Mouse (Mus musculus) thymus, adult 2 months (tissue): Measurements from ENCODE around the gene Coq10a. TPM values are rescaled to one million over a fixed set of nuclear protein-coding genes. Genes with fewer than 3 reads are reported as not detected.

ENCODE experiments used
- DNase-seq: peaks from one replicate; pipeline ENCODE4 v3.0.0; 2021
- H3K27ac ChIP-seq: fragments of 200-500 bp; 2 replicates; pipeline ENCODE4 v1.5.1; 2012; ENCODE audit warnings: low read length, control low read depth; ENCODE audit not compliant: control insufficient read depth, insufficient read depth
- H3K27me3 ChIP-seq: fragments of 200-500 bp; 2 replicates; pipeline ENCODE4 v1.6.1; 2012; ENCODE audit warnings: mild to moderate bottlenecking, low read length, moderate library complexity, mixed read lengths; ENCODE audit not compliant: control insufficient read depth, insufficient read depth
- H3K36me3 ChIP-seq: fragments of 200-500 bp; 2 replicates; pipeline ENCODE4 v1.6.1; 2012; ENCODE audit warnings: mild to moderate bottlenecking, low read length, moderate library complexity; ENCODE audit not compliant: control insufficient read depth, insufficient read depth
- H3K4me1 ChIP-seq: fragments of 200-500 bp; replicated peaks from 2 replicates; pipeline ENCODE4 v1.6.1; 2012; ENCODE audit warnings: low read length; ENCODE audit not compliant: control insufficient read depth, insufficient read depth
- H3K4me3 ChIP-seq: fragments of 200-500 bp; 2 replicates; pipeline ENCODE4 v1.5.1; 2012; ENCODE audit warnings: mild to moderate bottlenecking, low read length, control low read depth, moderate library complexity; ENCODE audit not compliant: control insufficient read depth, insufficient read depth
- CTCF ChIP-seq: fragments of 200-500 bp; IDR thresholded peaks from 2 replicates; pipeline ENCODE4 v1.5.1; 2012; ENCODE audit warnings: mild to moderate bottlenecking, control low read depth, low read length, moderate library complexity, borderline replicate concordance; ENCODE audit not compliant: control insufficient read depth, poor library complexity, insufficient read depth; ENCODE audit errors: extremely low read depth
- POLR2A ChIP-seq: fragments of 200-500 bp; IDR thresholded peaks from 2 replicates; pipeline ENCODE4 v1.6.1; 2012; ENCODE audit warnings: mild to moderate bottlenecking, low read length, control low read depth, moderate library complexity; ENCODE audit not compliant: control insufficient read depth, poor library complexity, insufficient read depth; ENCODE audit errors: extremely low read depth
- WGBS: fragments of 180-500 bp; shearing (Covaris S2); methylation state at CpG from one replicate; pipeline ENCODE4 v1.1.7; 2018; 5-methylcytosine and 5-hydroxymethylcytosine counted together
- polyA plus RNA-seq: library from polyadenylated mRNA; depleted of rRNA; stranded (reverse); fragments of >200 nt; gene quantifications from 2 replicates; pipeline ENCODE4 v1.2.3, GENCODE M21; 2012

Gene Coq10a
- polyA plus RNA-seq, 1 experiment: 71.7 TPM

DNA sequence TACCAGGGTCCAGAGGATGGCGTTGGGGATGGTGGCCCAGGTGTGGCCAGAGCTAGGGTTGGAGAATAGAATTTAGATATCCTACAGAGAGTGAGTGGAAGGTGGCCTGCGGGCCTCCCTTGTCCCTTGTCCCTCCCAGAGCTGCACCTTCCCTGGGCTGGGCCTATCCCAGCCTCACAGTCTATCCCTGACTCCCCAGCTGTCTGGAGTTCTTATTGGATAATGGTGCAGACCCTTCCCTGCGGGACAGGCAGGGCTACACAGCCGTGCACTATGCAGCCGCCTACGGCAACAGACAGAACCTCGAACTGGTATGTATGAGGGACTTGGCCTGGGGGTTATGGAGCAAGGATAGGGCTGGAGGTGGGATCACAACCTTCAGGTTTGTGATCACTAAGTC is 17.1 kb upstream of the Coq10a start:
- Histone ChIP-seq H3K4me3 (no peak overlapping the region), H3K36me3 (peaks cover 85% of the 10 kb centered on the region), H3K4me1 (no peaks in the 10 kb centered on the region), H3K27ac (no peak overlapping the region), H3K27me3 (no peaks in the 10 kb centered on the region)
- WGBS: 98% methylated on average over 7 of the region's 7 CpGs
- TF ChIP-seq POLR2A (no peak), CTCF (no peak)
- DNase-seq: no peak

DNA sequence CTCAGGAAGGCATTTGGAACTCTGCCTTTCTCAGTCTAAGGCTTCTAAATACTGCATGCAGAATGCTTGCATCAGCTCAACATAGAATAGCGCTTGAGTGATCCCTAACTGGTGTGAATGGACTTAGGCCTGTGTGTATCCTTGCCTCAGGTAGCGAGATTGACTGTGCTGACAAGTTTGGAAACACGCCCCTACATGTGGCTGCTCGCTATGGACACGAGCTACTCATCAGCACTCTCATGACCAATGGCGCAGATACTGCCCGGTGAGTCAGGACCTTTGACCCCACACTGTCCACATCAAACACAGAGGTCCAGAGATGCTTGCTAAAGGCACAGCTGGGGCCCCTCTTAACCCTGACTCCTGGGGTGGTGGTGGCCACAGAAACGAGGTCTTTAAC is 13.7 kb upstream of the Coq10a start:
- WGBS: 96% methylated on average over 8 of the region's 8 CpGs
- Histone ChIP-seq H3K27me3 (no peaks in the 10 kb centered on the region), H3K27ac (no peak overlapping the region), H3K4me1 (peaks cover 12% of the 10 kb centered on the region), H3K36me3 (peaks cover 53% of the 10 kb centered on the region), H3K4me3 (no peak overlapping the region)
- no peak for TF ChIP-seq POLR2A
- no peak for TF ChIP-seq CTCF
- DNase-seq: no peak

DNA sequence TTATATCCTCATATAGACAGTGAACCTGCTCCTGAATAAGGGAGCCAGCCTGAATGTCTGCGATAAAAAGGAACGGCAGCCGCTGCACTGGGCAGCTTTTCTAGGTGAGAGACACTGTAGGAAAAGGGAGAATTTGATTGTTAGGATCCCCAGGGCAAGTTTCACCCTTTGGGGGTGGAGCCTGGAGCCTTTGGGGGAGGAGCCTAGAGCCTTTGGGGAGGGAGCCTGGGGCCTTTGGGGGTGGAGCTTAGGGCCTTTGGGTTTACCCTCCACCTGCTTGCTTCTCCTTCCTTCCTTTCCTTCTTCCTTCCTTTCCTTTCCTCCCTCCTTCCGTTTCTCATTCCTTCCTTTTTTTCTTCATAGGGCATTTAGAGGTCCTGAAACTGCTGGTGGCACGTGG is 11.8 kb upstream of the Coq10a start:
- Histone ChIP-seq H3K4me3 (no peak overlapping the region), H3K27ac (no peak overlapping the region), H3K36me3 (peaks cover 40% of the 10 kb centered on the region), H3K4me1 (peaks cover 16% of the 10 kb centered on the region), H3K27me3 (no peaks in the 10 kb centered on the region)
- DNase-seq: peak; percentile 23
- no peak for TF ChIP-seq CTCF
- no peak for TF ChIP-seq POLR2A
- 87% methylated on average over 5 of the region's 5 CpGs for WGBS

DNA sequence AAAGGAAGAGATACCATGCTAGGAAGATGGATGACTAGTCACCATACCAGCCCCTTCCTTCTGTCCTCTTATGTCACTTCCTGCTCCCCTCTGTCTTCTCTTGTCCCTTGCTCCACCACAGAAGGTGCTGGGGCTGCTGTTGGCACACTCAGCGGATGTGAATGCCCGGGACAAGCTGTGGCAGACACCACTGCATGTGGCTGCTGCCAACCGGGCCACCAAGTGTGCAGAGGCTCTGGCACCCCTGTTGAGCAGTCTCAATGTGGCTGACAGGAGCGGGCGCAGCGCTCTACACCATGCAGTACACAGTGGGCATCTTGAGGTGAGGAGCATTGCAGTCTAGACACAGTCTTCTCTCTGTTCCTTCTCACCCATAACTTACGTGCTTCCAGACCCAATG is 10.5 kb upstream of the Coq10a start:
- DNase-seq: no peak
- Histone ChIP-seq H3K27ac (no peak overlapping the region), H3K4me3 (no peak overlapping the region), H3K36me3 (peaks cover 29% of the 10 kb centered on the region), H3K4me1 (peaks cover 16% of the 10 kb centered on the region), H3K27me3 (no peaks in the 10 kb centered on the region)
- 96% methylated on average over 7 of the region's 7 CpGs for WGBS
- TF ChIP-seq POLR2A (no peak), CTCF (no peak)

DNA sequence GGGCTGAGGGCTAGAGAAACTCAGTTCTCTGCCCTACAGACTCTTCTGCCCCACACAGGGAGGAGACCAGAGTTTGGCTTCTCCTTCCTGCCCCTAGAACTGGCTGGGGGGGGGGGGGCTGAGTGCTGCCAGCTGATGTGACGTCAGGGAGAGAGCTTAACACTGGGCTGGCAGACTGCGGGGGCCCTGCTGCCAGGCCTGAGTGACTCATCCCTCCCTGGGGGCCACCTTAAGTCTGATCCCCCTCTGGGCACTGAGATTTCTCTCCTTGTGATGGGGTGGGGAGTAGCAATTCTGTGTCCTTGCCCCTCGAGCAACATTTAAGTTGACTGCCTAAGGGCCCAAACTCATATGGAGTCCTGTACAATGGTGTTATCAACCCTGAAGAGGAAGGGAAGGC is 9.7 kb upstream of the Coq10a start:
- peaks cover 21% of the 10 kb centered on the region for H3K36me3 ChIP-seq
- H3K27ac ChIP-seq: no peak overlapping the region
- H3K4me1 ChIP-seq: peaks cover 16% of the 10 kb centered on the region
- WGBS: 99% methylated on average over 3 of the region's 3 CpGs
- no peaks in the 10 kb centered on the region for H3K27me3 ChIP-seq
- no peak for DNase-seq
- peak overlapping the region; percentile 54; the same call in 1 of the 2 replicates for H3K4me3 ChIP-seq
- TF ChIP-seq CTCF (no peak), POLR2A (no peak)

DNA sequence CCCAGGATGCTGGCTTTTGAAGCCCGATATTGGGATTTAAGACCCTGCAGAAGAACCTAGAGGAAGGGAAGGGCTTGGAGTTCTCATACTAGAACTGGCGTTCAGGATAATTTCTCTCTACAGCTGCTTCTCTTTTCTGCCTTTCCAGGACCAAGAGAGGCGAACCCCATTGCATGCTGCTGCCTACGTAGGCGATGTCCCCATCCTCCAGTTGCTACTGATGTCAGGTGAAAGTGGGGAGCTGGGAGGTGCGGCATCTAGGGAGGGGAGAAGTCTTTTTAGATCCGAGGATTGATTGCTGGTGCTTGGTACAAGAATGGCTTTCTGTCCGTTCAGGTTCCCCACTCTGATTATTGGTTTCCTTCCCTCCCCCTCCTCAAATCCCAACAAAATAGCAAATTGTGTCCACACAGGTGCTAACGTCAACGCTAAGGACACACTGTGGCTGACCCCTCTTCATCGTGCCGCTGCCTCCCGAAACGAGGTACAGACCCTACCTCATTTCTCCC is 9.2 kb upstream of the Coq10a start:
- no peak overlapping the region for H3K27ac ChIP-seq
- H3K27me3 ChIP-seq: no peaks in the 10 kb centered on the region
- no peak for TF ChIP-seq CTCF
- no peak for TF ChIP-seq POLR2A
- 77% methylated on average over 14 of the region's 14 CpGs for WGBS
- no peak for DNase-seq
- H3K4me1 ChIP-seq: peaks cover 16% of the 10 kb centered on the region
- peak overlapping the region; percentile 54 for H3K4me3 ChIP-seq
- peaks cover 17% of the 10 kb centered on the region for H3K36me3 ChIP-seq

DNA sequence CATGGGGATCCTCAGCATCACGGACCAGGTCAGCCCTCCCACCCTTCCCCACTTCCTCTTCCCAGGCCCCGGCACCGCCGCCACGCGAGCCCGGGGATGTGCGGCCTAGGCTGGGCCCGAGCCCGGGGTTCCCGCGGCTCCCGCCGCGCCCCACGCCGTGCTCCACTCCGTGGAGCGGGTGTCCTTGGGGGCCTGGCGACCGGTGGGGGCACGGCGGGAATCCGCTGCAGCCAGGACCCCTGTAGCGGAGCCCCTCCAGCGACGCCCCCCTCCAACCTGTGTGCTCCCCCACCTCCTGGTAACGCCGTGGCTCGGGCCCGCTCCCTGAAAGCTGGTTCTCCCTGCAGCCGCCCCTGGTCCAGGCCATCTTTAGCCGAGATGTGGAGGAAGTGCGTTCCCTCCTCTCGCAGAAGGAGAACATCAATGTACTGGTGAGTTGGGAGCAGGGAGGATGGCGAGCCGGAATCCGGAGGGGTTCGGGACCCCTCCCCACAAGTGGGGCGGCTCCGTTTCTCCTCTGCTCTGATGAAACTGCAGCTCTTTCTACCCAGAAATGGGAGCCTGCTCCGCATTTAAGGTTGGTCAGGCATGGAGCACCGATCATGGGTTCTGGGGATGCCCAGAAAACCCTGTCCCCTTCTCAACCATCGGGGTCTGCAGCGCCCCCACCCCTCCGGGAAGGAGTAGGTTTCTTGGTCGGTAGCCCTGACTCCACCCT is 8.6 kb upstream of the Coq10a start:
- H3K36me3 ChIP-seq: peaks cover 10% of the 10 kb centered on the region
- H3K27me3 ChIP-seq: no peaks in the 10 kb centered on the region
- TF ChIP-seq POLR2A (peak; percentile 11; the same call in 1 of the 2 replicates), CTCF (no peak; the same call in 1 of the 2 replicates)
- peak; percentile 51 for DNase-seq
- H3K4me3 ChIP-seq: peak overlapping the region; percentile 54
- WGBS: under 1% methylated on average over 47 of the region's 47 CpGs
- peaks cover 16% of the 10 kb centered on the region for H3K4me1 ChIP-seq
- H3K27ac ChIP-seq: no peak overlapping the region
